Mouse (Mus musculus) cerebellum, adult 11 months (tissue): Measurements from ENCODE around the gene Zfr2.
A peak's percentile ranks its signal among the peaks of the same experiment; 100 is the strongest.
"Not testable (repeated sequence)": the region's sequence is repeated elsewhere in the genome, so short reads cannot be mapped to it uniquely, and the experiment has no call there.

Experiments used
- DNase-seq: peaks from one replicate; pipeline ENCODE4 v3.0.0; 2022

Gene Zfr2

DNA sequence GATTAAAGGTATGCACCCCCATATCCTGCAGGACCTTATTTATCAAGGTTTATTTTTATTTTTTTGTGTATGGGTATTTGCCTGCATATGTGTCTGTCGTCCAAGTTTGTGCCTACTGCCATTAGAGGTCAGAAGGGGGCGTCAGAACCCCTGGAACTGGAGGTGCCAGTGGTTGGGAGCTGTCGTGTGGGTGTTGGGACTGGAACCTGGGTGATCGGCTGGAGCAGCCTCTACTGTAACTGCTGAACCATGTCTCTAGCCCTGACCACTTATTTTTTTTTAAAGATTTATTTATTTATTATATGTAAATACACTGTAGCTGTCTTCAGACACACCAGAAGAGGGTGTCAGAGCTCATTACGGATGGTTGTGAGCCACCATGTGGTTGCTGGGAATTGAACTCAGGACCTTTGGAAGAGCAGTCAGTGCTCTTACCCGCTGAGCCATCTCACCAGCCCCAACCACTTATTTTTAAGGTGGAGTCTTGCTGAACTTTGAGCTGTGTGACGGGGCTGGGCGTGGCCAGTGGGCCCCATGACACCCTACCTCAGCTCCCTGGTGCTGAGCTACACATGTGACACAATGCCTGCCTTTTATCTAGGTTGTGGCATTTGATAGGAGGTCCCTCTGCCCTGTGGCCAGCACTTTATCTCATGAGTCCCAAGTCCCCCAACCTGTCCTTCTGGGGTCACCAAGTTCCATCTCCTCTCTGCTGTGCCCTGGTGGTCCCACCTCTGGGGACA lies 29.8 kb upstream of the Zfr2 start:
- no peak for DNase-seq

GRCm38 (mm10) chr10:81204137-81204536 lies 28.8 kb upstream of the Zfr2 start:
- DNase-seq = no peak

DNA sequence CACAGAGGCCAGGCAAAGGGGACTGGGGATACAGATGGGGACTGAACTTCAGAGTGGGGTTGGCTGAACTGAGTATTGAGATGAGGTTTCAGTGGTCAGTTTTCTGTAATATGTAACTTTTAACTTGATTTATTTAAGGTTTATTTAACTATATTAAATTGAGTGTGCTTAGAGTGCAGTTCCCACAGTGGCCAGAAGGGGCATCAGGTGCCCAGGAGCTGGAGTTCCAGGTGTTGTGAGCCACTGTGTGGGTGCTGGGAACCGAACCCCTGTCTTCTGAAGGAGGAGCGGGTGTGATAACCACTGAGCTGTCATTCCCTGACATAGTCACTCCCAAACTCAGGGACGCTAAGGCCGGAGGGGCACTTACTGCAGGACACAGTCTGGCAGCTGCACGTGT lies 22.8 kb upstream of the Zfr2 start:
- no peak for DNase-seq

DNA sequence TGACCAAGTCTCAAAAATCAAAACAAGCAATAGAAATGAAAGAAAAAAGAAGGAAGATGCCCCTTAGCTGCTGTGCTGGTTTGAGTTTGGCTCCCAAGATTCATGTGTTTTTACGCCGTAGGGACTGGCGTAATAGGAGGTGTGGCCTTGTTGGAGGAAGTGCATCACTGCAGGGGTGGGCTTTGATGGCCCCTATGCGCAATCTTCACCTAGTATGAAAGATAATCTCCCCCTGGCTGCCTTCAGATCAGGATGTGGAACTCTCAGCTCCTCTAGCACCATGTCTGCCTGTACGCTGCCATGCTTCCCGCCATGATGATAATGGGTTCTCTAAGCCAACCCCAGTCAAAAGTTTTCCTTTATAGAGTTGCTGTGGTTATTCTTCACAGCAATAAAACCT lies 16.7 kb upstream of the Zfr2 start:
- DNase-seq = no peak

DNA sequence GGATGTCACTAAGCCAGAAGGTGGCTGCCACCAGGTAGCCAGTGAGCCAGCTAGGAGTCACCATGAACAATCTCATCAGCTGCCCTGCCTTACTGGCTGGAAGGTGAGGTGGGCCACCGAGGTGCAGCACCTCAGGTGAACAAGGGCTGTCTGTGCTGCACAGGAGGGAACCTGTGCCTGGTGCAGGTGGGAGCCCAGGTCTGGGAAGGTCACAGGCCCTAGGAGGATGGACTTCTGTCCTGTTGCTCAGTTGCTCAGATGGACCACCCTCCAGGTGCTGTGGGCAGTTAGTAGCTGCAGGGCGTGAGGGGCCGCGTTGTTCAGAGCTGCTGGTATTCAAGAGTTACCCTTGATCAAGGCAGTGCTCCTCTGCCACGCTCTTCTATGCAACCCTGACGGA lies 16.1 kb upstream of the Zfr2 start:
- DNase-seq = no peak

- not testable (repeated sequence) for DNase-seq
Observed at GRCm38 (mm10) chr10:81217267-81217666, 15.7 kb upstream of the Zfr2 start.

GRCm38 (mm10) chr10:81217964-81218363 lies 15.0 kb upstream of the Zfr2 start:
- DNase-seq = peak; percentile 64

DNA sequence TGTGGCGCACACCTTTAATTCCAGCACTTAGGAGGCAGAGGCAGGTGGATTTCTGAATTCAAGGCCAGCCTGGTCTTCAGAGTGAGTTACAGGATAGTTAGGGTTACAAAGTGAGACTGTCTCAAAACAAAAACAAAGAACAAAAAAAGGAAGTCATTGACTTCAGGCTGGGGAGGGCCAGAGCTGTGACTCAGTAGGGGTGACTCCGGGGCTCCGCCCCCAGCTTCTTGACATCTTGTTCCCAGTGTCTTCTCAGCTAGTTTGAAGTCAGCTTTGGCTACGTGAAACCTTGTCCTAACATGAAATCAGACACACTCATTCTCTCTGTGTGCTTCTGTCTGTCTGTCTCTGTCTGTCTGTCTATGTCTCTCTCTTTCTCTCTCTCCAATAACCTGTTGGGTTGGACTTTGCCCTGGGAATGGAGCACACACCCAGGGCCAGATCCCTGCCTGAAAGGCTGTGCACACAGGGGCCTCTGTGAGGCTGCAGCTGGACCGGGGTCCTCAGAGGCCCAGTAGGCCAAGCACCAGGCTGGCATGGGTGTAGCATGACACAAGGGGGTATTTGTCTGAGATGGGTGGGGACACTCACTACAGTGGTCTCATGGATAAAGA lies 11.4 kb upstream of the Zfr2 start:
- DNase-seq = no peak

GRCm38 (mm10) chr10:81223731-81224130 lies 9.2 kb upstream of the Zfr2 start:
- DNase-seq = not testable (repeated sequence)

DNA sequence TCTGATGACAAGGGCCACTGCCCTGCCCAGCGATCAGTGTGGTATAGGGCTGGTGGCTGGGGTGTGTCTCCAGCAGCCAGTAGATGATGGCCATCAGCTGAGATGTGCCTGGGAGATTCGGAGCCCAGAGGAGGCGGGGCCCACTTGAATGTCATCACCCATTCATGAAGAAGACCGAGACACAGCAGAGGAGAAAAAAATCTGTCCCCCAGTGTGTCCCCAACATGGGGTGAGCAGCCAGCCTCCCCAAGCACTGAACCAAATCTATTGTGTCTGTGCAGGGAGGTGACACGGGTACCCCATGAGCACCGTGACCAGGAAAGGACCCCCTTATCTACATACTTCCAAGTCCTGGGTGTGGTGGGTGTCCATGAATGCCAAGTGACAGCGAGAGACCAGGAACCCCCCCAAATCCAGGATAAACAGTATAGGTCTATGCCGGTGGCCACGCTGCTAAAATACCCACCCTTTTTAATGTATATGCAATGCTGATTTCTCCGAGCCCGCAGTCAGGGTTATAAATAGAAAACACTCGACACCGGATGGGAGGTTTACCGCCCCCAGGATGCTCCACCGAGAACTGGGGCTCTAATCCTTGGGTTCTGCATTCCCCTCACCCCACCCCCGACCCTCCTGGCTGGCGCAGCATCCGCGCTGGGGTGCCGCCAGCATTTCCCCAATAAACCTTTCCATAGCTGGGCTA lies 3.1 kb upstream of the Zfr2 start:
- no peak for DNase-seq

GRCm38 (mm10) chr10:81230438-81231332 lies 2.3 kb upstream of the Zfr2 start, which contains the start of gene Atcay:
Gene Atcay (minus strand): TSS chr10:81230833.
- DNase-seq = peak; percentile 80

GRCm38 (mm10) chr10:81231436-81231835 lies 1.5 kb upstream of the Zfr2 start:
- DNase-seq = no peak

GRCm38 (mm10) chr10:81233226-81233585 lies 251 bp downstream of the Zfr2 start:
- no peak for DNase-seq

- DNase-seq = no peak
Observed at GRCm38 (mm10) chr10:81234206-81234605, 1.3 kb downstream of the Zfr2 start.

GRCm38 (mm10) chr10:81236471-81237268 lies 3.7 kb downstream of the Zfr2 start:
- DNase-seq = no peak

DNA sequence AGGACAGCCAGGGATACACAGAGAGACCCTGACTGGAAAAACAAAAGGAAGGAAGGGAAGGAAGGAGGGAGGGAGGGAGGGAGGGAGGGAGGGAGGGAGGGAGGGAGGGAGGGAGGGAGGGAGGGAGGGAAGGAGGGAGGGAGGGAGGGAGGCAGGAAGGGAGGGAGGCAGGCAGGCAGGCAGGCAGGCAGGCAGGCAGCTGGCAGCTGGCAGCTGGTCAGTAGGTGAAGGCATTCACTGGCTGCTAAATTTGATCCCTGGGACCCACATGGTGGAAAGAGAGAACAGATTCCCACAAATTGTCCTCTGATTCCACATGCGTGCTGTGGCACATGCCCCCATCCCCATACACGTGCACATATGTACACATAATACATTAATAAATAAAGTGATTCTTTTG lies 5.7 kb downstream of the Zfr2 start:
- no peak for DNase-seq

DNA sequence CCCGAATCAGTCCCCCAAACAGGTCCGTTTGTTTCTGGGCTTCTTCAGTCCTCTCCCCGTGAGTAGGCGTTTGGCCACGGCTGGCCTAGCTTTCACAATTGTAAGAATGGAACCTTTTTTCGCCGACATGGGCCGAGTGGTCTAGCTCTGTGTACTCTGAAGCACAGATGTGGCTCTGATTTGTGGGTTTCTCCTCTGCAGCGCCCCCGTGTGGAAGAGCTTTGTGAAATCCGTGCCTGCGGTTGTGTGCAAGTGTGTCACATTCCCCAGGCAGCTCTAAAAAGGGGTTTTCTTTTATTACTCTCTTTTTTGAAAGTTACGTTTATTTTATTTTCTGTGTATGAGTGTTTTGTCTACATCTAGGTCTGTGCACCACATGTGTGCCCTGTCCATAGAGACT lies 7.9 kb downstream of the Zfr2 start:
- DNase-seq = no peak

- no peak for DNase-seq
Observed at GRCm38 (mm10) chr10:81242021-81242420, 9.1 kb downstream of the Zfr2 start.

DNA sequence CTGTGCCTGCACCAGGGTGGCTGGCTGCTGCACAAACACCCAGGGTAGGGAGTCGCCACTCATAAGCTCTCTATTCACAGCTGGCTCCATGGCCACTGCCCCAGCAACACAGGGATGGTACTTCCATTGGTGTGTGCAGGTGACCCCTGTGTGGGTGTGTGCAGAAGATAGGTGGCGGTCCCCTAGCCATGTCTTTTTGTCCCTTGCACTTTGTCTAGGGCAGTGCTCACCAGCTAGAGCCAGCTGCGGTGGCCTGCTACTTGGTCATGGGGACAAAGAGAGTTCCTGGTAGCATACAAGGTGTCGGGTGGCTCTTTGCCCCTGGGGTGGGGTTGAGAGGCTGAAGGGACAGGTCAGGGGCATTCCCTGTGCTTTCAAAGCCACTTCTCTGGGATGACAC lies 11.2 kb downstream of the Zfr2 start:
- no peak for DNase-seq

- peak; percentile 81 for DNase-seq
Observed at GRCm38 (mm10) chr10:81244595-81244994, 11.6 kb downstream of the Zfr2 start.

DNA sequence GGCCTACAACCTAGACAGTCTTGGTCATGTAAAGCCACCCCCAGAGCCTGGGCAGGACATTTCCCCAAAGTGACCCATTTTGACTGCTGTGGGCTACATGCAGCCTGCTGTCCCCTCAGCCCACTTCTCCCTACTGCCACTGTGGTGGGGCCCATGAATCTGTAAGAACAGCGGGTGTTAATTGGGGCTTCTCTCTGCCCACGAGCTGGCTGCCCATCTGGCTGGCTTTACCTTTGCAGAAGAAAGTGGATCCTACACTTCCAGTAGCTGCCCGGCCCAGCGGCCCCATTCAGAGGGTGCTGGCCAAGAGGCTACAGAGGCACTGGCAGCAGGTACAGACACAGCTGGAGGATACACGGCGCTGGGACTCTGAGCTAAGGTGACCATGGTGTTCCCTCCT lies 12.2 kb downstream of the Zfr2 start:
- no peak for DNase-seq

DNA sequence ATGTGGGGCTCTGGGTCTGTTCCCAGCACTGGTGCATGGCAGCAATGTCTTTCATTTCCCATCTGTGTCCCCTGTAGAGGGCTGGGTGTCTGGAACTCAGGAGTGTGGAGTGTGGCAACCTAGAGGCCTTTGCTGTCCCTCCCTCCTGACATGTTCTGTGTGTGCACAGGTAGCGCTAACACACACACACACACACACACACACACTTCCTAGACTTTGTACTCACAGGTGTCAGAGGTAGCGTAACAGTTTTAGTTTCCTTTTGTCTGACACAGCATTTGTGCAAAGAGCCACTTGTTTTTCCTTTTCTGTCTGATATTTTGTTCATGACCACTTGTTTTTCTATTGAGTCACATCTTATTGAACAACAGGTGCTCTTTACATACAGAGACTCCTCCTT lies 14.8 kb downstream of the Zfr2 start:
- DNase-seq = no peak
